Mouse (Mus musculus) lung, postnatal 0 days (tissue): ENCODE data around the gene Zfp874a. TPM values are rescaled to one million over a fixed set of nuclear protein-coding genes. Genes with fewer than 3 reads are reported as not detected.
"Not testable (repeated sequence)": the region's sequence is repeated elsewhere in the genome, so short reads cannot be mapped to it uniquely, and the experiment has no call there.

Experiments used
- ATAC-seq: fragments of 200-750 bp; cut with Nextera tagmentation; 2 replicates; pipeline ENCODE4 v1.8.0; 2017; ENCODE audit warnings: moderate library complexity
- DNase-seq: peaks from one replicate; pipeline ENCODE4 v3.0.0-alpha.2; 2016; ENCODE audit warnings: low spot score
- H3K27ac ChIP-seq: fragments of 300-500 bp; sonication (generic); 2 replicates; pipeline ENCODE4 v1.5.1; 2014; ENCODE audit warnings: antibody characterized with exemption, mild to moderate bottlenecking, low read length, mixed read lengths
- H3K27me3 ChIP-seq: fragments of 300-500 bp; sonication (generic); replicated peaks from 2 replicates; pipeline ENCODE4 v1.6.1; 2014; ENCODE audit warnings: low read length, mixed read lengths; ENCODE audit not compliant: insufficient read depth
- H3K36me3 ChIP-seq: fragments of 300-500 bp; sonication (generic); 2 replicates; pipeline ENCODE4 v1.6.1; 2014; ENCODE audit warnings: low read length, mixed read lengths; ENCODE audit not compliant: insufficient read depth
- H3K4me1 ChIP-seq: fragments of 300-500 bp; sonication (generic); 2 replicates; pipeline ENCODE4 v1.6.1; 2014; ENCODE audit warnings: antibody characterized with exemption, low read depth, low read length, mixed read lengths; ENCODE audit not compliant: insufficient read depth
- H3K4me2 ChIP-seq: fragments of 300-500 bp; sonication (generic); replicated peaks from 2 replicates; pipeline ENCODE4 v1.6.1; 2014; ENCODE audit warnings: low read depth, mild to moderate bottlenecking, low read length, moderate library complexity, mixed read lengths
- H3K4me3 ChIP-seq: fragments of 300-500 bp; sonication (generic); 2 replicates; pipeline ENCODE4 v1.5.1; 2014; ENCODE audit warnings: low read depth, low read length
- H3K9ac ChIP-seq: fragments of 300-500 bp; sonication (generic); replicated peaks from 2 replicates; pipeline ENCODE4 v1.6.1; 2014; ENCODE audit warnings: low read depth, mild to moderate bottlenecking
- H3K9me3 ChIP-seq: fragments of 300-500 bp; sonication (generic); 2 replicates; pipeline ENCODE4 v1.6.1; 2016; ENCODE audit warnings: low read length, mixed read lengths
- CTCF ChIP-seq: IDR thresholded peaks from 2 replicates; pipeline ENCODE4 v1.5.1; 2016; ENCODE audit warnings: antibody characterized with exemption, mild to moderate bottlenecking
- EP300 ChIP-seq: IDR thresholded peaks from 2 replicates; pipeline ENCODE4 v1.6.1; 2016; ENCODE audit warnings: antibody characterized with exemption, mild to moderate bottlenecking, control low read depth
- WGBS: fragments of 180-500 bp; shearing (Covaris S2); extraction: QIAGEN DNeasy Blood & Tissue Kit; methylation state at CpG from one replicate; pipeline ENCODE4 v1.1.7; 2014; 5-methylcytosine and 5-hydroxymethylcytosine counted together
- polyA plus RNA-seq: library from polyadenylated mRNA; unstranded; fragments of >200 nt; fragmentation: Nextera tagmentation; extraction: Ambion mirVana; gene quantifications from 2 replicates; pipeline ENCODE4 v1.2.1, GENCODE M21; 2015

Gene Zfp874a
- polyA plus RNA-seq, 1 experiment from 2014 or later, result 8.8 TPM

DNA sequence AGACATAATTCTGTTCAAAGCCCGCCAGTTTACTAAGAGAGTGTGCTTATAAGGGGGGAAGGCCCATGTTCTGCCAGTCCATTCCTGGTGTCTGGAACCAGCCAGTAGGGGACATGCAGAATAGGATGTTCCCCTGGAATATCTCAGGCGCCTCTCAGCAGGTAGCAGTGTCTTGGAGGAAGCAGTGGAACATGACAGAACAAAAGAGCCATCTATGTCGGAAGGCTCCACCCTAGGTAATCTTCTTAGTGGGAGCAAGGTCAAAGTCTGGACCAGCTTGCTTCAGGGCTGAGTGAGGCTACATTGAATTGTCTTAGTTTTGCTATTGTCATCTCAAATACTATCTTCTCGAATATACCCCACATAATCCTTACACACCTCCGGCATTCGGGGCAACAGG is 35.7 kb downstream of the Zfp874a start:
- Histone ChIP-seq H3K9ac (no peak overlapping the region), H3K27me3 (no peaks in the 10 kb centered on the region), H3K9me3 (no peaks in the 10 kb centered on the region), H3K4me1 (0 out of 2 replicates have a peak, but pooled peaks cover 3% of the 10 kb centered on the region), H3K4me2 (no peak overlapping the region), H3K27ac (no peak overlapping the region), H3K36me3 (no peaks in the 10 kb centered on the region), H3K4me3 (no peak overlapping the region)
- no peak for ATAC-seq
- no peak for TF ChIP-seq CTCF
- no peak for TF ChIP-seq EP300
- no peak for DNase-seq
- WGBS, result 85% methylated on average over 6 of the region's 6 CpGs

DNA sequence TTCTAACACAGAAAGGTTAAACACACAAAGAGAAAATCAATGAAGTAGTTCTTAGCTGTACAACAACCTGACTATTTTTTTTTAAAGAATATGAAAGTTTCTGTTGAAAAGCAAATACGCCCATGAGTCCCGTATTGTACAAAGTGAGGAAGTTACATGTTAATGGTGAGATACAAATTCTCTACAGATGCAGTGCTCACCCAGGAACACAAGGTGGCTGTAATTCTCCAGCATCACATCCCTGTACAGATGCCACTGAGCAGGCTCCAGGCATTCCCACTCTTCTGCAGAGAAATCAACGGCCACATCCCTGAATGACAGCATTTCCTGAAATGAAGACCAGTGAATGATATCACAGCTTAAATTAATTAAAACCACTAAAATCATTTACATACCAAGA is 37.8 kb downstream of the Zfp874a start:
- WGBS, result 57% methylated on average over 3 of the region's 3 CpGs
- H3K27me3 ChIP-seq, DNase-seq, H3K36me3 ChIP-seq, ATAC-seq, H3K27ac ChIP-seq, H3K4me1 ChIP-seq, H3K4me3 ChIP-seq, H3K4me2 ChIP-seq, H3K9me3 ChIP-seq, H3K9ac ChIP-seq: not testable (repeated sequence)
- TF ChIP-seq CTCF, result peak; percentile 36; the same call in 1 of the 2 replicates

DNA sequence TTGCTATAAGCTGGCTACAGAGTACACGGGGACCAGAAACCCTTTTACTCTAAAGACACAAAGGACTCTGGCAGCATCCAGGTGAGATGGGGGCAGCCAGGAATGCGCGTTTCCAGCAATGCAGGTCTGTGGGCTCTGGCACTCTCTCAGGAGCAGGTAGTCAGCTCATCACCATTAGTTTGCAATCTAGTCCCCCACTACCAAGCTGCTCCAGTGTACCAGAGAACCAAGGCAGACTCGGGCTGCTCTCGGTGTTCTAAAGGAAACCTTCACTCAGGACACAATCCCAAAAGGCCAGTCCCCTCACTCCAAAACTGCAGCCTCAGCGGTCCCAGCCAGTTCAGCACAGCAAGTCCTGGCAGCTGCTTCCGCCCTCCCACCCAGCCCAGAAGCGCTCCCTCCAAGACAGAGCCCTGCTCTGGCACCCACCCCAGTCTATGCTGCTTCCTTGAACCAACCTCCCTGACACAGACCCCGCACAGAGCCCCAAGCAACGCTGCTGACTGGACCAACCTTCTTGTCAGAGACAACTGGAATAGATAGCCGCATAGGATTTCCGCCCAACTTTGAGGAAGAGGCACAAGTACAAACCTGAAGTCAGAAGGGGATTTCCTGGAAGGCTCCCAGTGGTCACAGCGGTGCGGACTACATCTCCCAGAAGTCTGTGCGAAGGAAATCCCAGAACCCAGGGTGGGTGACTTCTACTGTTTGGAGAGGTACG is 52.1 kb downstream of the Zfp874a start, which contains the start of gene Zfp429:
Gene Zfp429, minus strand, starts transcription at position 637 of the 721 bp plus-strand sequence.
- 2% methylated on average over 14 of the region's 16 CpGs for WGBS
- DNase-seq, result peak; percentile 82
- H3K9me3 ChIP-seq, result not testable (repeated sequence)

DNA sequence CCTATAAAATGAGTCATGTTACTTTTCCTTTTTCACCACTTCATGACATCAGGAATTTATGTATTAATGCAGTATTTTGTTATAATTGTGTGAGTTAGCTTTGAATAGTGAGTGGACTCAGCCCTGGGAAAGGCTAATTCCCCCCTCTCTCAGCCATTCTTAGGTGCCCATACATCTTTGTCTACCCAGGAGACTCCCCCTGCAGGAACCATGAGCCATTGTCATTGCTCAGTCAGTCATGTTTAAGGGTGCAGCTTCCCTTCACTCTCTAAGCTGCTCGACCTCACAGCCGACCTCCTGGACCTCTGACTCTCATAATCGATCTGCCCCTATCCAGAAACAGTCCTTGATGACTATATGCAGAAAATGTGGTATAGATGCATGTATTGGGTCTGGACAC is 75.2 kb downstream of the Zfp874a start:
- ATAC-seq, DNase-seq, H3K9ac ChIP-seq: not testable (repeated sequence)

More for the DNA sequence above, 52.1 kb downstream of the Zfp874a start, which contains the start of gene Zfp429:
- peak within 1 kb of the TSS; percentile 38; the same call in 1 of the 2 replicates for H3K9ac ChIP-seq
- H3K4me1 ChIP-seq, H3K36me3 ChIP-seq, H3K27me3 ChIP-seq: not testable (repeated sequence)
- H3K4me3 ChIP-seq, result peak within 1 kb of the TSS; percentile 51
- H3K27ac ChIP-seq, result peak within 1 kb of the TSS; percentile 57; the same call in 1 of the 2 replicates
- H3K4me2 ChIP-seq, result peak within 1 kb of the TSS; percentile 57
- ATAC-seq, result peak; percentile 96

DNA sequence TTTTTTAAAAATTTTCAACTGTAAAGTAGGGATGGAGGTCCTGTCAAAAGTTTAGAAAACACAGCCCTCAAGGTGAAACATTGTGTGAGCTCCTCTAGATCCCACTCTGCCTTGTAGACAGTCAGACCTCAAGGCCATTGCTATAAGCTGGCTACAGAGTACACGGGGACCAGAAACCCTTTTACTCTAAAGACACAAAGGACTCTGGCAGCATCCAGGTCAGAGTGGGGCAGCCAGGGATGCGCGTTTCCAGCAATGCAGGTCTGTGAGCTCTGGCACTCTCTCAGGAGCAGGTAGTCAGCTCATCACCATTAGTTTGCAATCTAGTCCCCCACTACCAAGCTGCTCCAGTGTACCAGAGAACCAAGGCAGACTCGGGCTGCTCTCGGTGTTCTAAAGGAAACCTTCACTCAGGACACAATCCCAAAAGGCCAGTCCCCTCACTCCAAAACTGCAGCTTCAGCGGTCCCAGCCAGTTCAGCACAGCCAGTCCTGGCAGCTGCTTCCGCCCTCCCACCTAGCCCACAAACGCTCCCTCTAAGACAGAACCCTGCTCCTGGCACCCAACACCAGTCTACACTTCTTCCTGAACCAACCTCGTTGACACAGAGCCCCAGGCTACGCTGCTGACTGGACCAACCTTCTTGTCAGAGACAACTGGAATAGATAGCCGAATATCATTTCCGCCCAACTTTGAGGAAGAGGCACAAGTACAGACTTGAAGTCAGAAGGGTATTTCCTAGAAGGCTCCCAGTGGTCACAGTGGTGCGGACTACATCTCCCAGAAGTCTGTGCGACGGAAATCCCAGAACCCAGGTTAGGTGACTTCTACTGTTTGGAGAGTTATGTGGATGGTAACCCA is 76.1 kb downstream of the Zfp874a start, which contains the start of the genes Gm28041 and Zfp456:
Gene Gm28041, minus strand, starts transcription at position 684 of the 862 bp plus-strand sequence.
Gene Zfp456, minus strand, starts transcription at position 761 of the 862 bp plus-strand sequence.
- peak; percentile 97 for ATAC-seq
- not testable (repeated sequence) for H3K4me1 ChIP-seq, H3K27ac ChIP-seq, H3K27me3 ChIP-seq, H3K9ac ChIP-seq, H3K36me3 ChIP-seq, H3K9me3 ChIP-seq
- peak; percentile 84 for DNase-seq
- peak within 1 kb of the TSS; percentile 61 for H3K4me2 ChIP-seq
- 14% methylated on average over 13 of the region's 15 CpGs for WGBS
- peak within 1 kb of the TSS; percentile 42 for H3K4me3 ChIP-seq

More for the DNA sequence above, 75.2 kb downstream of the Zfp874a start:
- not testable (repeated sequence) for H3K36me3 ChIP-seq, H3K27ac ChIP-seq, H3K4me2 ChIP-seq, H3K9me3 ChIP-seq, H3K27me3 ChIP-seq, H3K4me3 ChIP-seq, H3K4me1 ChIP-seq
- peak; percentile 20; the same call in 1 of the 2 replicates for TF ChIP-seq CTCF
- 76% methylated on average over 3 of the region's 3 CpGs for WGBS

Other genes with a start within 250 kb of the Zfp874a start
- gene Zfp458, start 173.2 kb downstream of the Zfp874a start, polyA plus RNA-seq, result 1.00 and 1.1 TPM in 2 replicates
- 0.40 and 0.62 TPM in 2 replicates for gene Zfp457, start 145.1 kb downstream of the Zfp874a start, polyA plus RNA-seq
- 1.5 TPM in 2 replicates for gene Zfp595, start 119.1 kb downstream of the Zfp874a start, polyA plus RNA-seq
- 0.57 TPM in 1 of 2 replicates, not detected in the other for gene Gm28044, start 91.1 kb downstream of the Zfp874a start, polyA plus RNA-seq
- 0.80 and 0.82 TPM in 2 replicates for gene Zfp953, start 91.0 kb downstream of the Zfp874a start, polyA plus RNA-seq
- gene Gm28041, start 75.9 kb downstream of the Zfp874a start, polyA plus RNA-seq, result 0.43 TPM in 1 of 2 replicates, not detected in the other
- gene Zfp456, start 75.8 kb downstream of the Zfp874a start, polyA plus RNA-seq, result 1.3 and 1.5 TPM in 2 replicates
- 5.3 and 6.7 TPM in 2 replicates for gene Zfp429, start 51.8 kb downstream of the Zfp874a start, polyA plus RNA-seq
- gene Zfp459, start 30.2 kb downstream of the Zfp874a start, polyA plus RNA-seq, result 0.35 and 0.55 TPM in 2 replicates
- gene Zfp874b, start 32.6 kb upstream of the Zfp874a start, polyA plus RNA-seq, result 3.4 and 4.4 TPM in 2 replicates
- gene Zfp58, start 48.9 kb upstream of the Zfp874a start, polyA plus RNA-seq, result 6.5 and 6.8 TPM in 2 replicates
- 0.12 and 0.39 TPM in 2 replicates for gene Gm26965, start 74.5 kb upstream of the Zfp874a start, polyA plus RNA-seq
- gene Zfp87, start 74.6 kb upstream of the Zfp874a start, polyA plus RNA-seq, result 33.8 and 40.5 TPM in 2 replicates
- 5.5 and 6.7 TPM in 2 replicates for gene Zfp748, start 102.2 kb upstream of the Zfp874a start, polyA plus RNA-seq
- gene Zfp729b, start 158.1 kb upstream of the Zfp874a start, polyA plus RNA-seq, result 2.9 and 3.4 TPM in 2 replicates
- gene Gm49345, start 186.1 kb upstream of the Zfp874a start, polyA plus RNA-seq, result not detected in 2 replicates
- 1.9 and 2.4 TPM in 2 replicates for gene Zfp729a, start 186.2 kb upstream of the Zfp874a start, polyA plus RNA-seq
- 5.8 and 8.1 TPM in 2 replicates for gene Zfp738, start 235.4 kb upstream of the Zfp874a start, polyA plus RNA-seq